Mouse (Mus musculus) bone marrow macrophage, adult 2 months (primary cell): ENCODE results near the gene Pak2.

Source experiments
- CTCF ChIP-seq: IDR thresholded peaks from 2 replicates; pipeline ENCODE4 v1.5.1; 2012; ENCODE audit warnings: low read depth, mild to moderate bottlenecking, low read length, moderate library complexity
- POLR2A ChIP-seq: IDR thresholded peaks from 2 replicates; pipeline ENCODE4 v1.6.1; 2012; ENCODE audit warnings: mild to moderate bottlenecking, low read depth, low read length, borderline replicate concordance

DNA sequence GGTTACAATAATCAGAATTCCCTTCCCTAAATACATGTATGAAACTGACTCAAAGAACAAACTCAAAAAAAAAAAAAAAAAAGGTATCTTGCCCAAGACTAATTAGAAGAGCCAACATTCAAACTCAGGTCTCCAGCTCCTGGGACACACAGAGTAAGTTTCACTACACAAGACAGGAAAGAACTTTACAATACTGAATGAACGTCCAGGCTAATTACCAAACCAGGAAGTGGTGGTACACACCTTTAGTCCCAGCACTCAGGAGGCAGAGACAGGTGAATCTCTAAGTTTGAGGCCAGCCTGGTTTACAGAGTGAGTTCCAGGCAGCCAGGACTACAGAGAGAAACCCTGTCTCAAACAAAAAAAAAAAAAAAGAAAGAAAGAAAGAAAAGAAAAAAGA, 3.4 kb downstream of the Pak2 start:
- no peak for TF ChIP-seq CTCF
- TF ChIP-seq POLR2A, result no peak
